Mouse (Mus musculus) embryo, embryonic 10.5 days (tissue): ENCODE measurements at regions not wholly inside any gene's neighbourhood (a gene's known extent, or its start where the extent isn't known, plus 50 kb on each side); places are given as distances from the start of the nearest gene placed in this dataset.

Experiments used
- DNase-seq: peaks from one replicate; pipeline ENCODE4 v3.0.0-alpha.2; 2015; ENCODE audit warnings: low spot score

GRCm38 (mm10) chr1:65981665-65982064 lies 55.3 kb downstream of the Crygf start:
- no peak for DNase-seq

GRCm38 (mm10) chr1:66000398-66000797 lies 74.1 kb downstream of the Crygf start:
- DNase-seq = no peak

- DNase-seq = peak; percentile 77
These were observed 77.8 kb downstream of the Crygf start for GRCm38 (mm10) chr1:66003897-66004660.
